Mouse (Mus musculus): ENCODE results near the gene Gm5726. TPM values are rescaled to one million over a fixed set of nuclear protein-coding genes. Genes with fewer than 3 reads are reported as not detected.
"Not testable (repeated sequence)": the region's sequence is repeated elsewhere in the genome, so short reads cannot be mapped to it uniquely, and the experiment has no call there.

The Gm5726 gene
- not detected for polyA plus RNA-seq (2017; shearing (Covaris generic))

DNA sequence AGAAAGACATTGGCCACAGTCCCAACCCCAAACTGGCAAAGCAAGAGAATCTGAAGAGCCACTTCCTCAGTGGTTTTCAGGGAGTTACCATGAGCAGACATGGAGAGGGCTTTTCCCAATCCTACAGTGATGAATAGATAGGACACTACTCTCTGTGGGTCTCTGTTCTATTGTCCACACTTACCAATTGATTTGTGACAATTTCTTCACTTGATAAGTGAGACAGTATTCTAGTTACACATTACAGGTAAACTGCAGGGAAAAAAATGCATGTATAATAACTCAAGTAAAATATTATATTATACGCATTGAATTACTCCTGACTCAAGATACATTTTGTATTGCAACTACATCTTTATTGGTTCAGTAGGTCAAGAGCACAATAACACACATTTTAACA, at the start of gene Gm5726:
Gene Gm5726 (minus strand): TSS at position 101 of the 400 bp plus-strand sequence.
- ATAC-seq = not testable (repeated sequence)

DNA sequence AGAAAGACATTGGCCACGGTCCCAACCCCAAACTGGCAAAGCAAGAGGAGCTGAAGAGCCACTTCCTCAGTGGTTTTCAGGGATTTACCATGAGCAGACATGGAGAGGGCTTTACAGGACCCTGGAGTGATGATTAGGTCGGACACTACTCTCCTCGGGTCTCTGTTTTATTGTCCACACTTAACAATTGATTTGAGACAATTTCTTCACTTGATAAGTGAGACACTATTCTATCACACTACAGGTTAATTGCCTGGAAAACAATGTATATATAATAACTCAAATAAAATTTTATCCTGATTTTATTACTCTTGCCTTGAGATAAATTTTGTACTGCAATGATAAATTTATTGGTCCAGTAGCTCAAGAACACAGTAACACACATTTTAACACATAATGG, 30.6 kb upstream of the Gm5726 start, which contains the start of gene Gm4141:
Gene Gm4141 (minus strand): TSS at position 101 of the 400 bp plus-strand sequence.
- not testable (repeated sequence) for ATAC-seq

DNA sequence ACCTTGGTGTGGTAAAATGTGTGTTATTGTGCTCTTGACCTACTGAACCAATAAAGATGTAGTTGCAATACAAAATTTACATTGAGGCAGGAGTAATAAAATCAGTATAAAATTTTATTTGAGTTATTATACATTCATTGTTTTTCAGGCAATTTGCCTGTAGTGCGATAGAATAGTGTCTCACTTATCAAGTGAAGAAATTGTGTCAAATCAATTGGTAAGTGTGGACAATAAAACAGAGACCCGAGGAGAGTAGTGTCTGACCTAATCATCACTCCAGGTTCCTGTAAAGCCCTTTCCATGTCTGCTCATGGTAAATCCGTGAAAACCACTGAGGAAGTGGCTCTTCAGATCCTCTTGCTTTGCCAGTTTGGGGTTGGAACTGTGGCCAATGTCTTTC, 12.0 kb downstream of the Gm5726 start, which contains the start of gene Vmn1r104:
Gene Vmn1r104 (plus strand): TSS at position 301 of the 400 bp plus-strand sequence.
- ATAC-seq = not testable (repeated sequence)

DNA sequence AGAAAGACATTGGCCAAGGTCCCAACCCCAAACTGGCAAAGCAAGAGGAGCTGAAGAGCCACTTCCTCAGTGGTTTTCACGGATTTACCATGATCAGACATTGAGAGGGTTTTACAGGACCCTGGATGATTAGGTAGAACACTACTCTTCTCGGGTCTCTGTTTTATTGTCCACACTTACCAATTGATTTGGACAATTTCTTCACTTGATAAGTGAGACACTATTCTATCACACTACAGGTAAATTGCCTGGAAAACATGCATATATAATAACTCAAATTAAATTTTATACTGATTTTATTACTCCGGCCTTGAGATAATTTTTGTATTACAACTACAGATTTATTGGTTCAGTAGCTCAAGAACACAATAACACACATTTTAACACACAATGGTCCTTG, 35.1 kb downstream of the Gm5726 start, which contains the start of gene Vmn1r103:
Gene Vmn1r103 (minus strand): TSS at position 101 of the 400 bp plus-strand sequence.
- not testable (repeated sequence) for ATAC-seq

Other genes with a start within 250 kb of the Gm5726 start
- gene Gm4133, start 211.7 kb downstream of the Gm5726 start, polyA plus RNA-seq (2017; shearing (Covaris generic)) = not detected
- not detected for gene Gm5728, start 170.3 kb downstream of the Gm5726 start, polyA plus RNA-seq (2017; shearing (Covaris generic))
- gene Vmn1r100, start 127.8 kb downstream of the Gm5726 start, polyA plus RNA-seq (2017; shearing (Covaris generic)) = not detected
- gene Vmn1r101, start 103.2 kb downstream of the Gm5726 start, polyA plus RNA-seq (2017; shearing (Covaris generic)) = not detected
- gene Gm10670, start 70.8 kb downstream of the Gm5726 start, polyA plus RNA-seq (2017; shearing (Covaris generic)) = not detected
- not detected for gene Vmn1r103, start 35.2 kb downstream of the Gm5726 start, polyA plus RNA-seq (2017; shearing (Covaris generic))
- not detected for gene Vmn1r104, start 11.9 kb downstream of the Gm5726 start, polyA plus RNA-seq (2017; shearing (Covaris generic))
- not detected for gene Gm4141, start 30.5 kb upstream of the Gm5726 start, polyA plus RNA-seq (2017; shearing (Covaris generic))
- under 1 TPM in 1 of 2 experiments, not detected in 1; 0.28 TPM for gene Gm4513, start 53.3 kb upstream of the Gm5726 start, polyA plus RNA-seq (2017; shearing (Covaris generic))
- not detected for gene Vmn1r107, start 123.2 kb upstream of the Gm5726 start, polyA plus RNA-seq (2017; shearing (Covaris generic))
- not detected for gene Vmn1r111, start 157.5 kb upstream of the Gm5726 start, polyA plus RNA-seq (2017; shearing (Covaris generic))
- not detected for gene Gm10668, start 184.9 kb upstream of the Gm5726 start, polyA plus RNA-seq (2017; shearing (Covaris generic))
- not detected for gene Vmn1r112, start 225.4 kb upstream of the Gm5726 start, polyA plus RNA-seq (2017; shearing (Covaris generic))
- not detected for gene Vmn1r113, start 241.5 kb upstream of the Gm5726 start, polyA plus RNA-seq (2017; shearing (Covaris generic))